ENCODE assay signal across 1 mouse cellular context in genomic region chr4:41772946-41773345, GRCm38 (mm10).
A peak's percentile ranks its signal among the peaks of the same experiment; 100 is the strongest.
TF ChIP-seq lines count a peak whose summit lies in the region.

No protein-coding gene starts in this region.

TF ChIP-seq in MEL, 35 proteins besides CTCF, POLR2A, EP300 and RAD21:
- 0 out of 2 replicates have a peak, but pooled peaks have one; percentile 11 for TF ChIP-seq ETS1 (IDR thresholded peaks at IDR 0.05; ENCODE audit: low read depth, low read length)
